Mouse (Mus musculus) lung, postnatal 0 days (tissue): Measurements from ENCODE around the gene Megf6. TPM values are rescaled to one million over a fixed set of nuclear protein-coding genes. Genes with fewer than 3 reads are reported as not detected.

Source experiments
- ATAC-seq: fragments of 200-750 bp; cut with Nextera tagmentation; 2 replicates; pipeline ENCODE4 v1.8.0; 2017; ENCODE audit warnings: moderate library complexity
- DNase-seq: peaks from one replicate; pipeline ENCODE4 v3.0.0-alpha.2; 2016; ENCODE audit warnings: low spot score
- H3K27ac ChIP-seq: fragments of 300-500 bp; sonication (generic); 2 replicates; pipeline ENCODE4 v1.5.1; 2014; ENCODE audit warnings: antibody characterized with exemption, mild to moderate bottlenecking, low read length, mixed read lengths
- H3K27me3 ChIP-seq: fragments of 300-500 bp; sonication (generic); replicated peaks from 2 replicates; pipeline ENCODE4 v1.6.1; 2014; ENCODE audit warnings: low read length, mixed read lengths; ENCODE audit not compliant: insufficient read depth
- H3K36me3 ChIP-seq: fragments of 300-500 bp; sonication (generic); 2 replicates; pipeline ENCODE4 v1.6.1; 2014; ENCODE audit warnings: low read length, mixed read lengths; ENCODE audit not compliant: insufficient read depth
- H3K4me1 ChIP-seq: fragments of 300-500 bp; sonication (generic); 2 replicates; pipeline ENCODE4 v1.6.1; 2014; ENCODE audit warnings: antibody characterized with exemption, low read depth, low read length, mixed read lengths; ENCODE audit not compliant: insufficient read depth
- H3K4me2 ChIP-seq: fragments of 300-500 bp; sonication (generic); replicated peaks from 2 replicates; pipeline ENCODE4 v1.6.1; 2014; ENCODE audit warnings: low read depth, mild to moderate bottlenecking, low read length, moderate library complexity, mixed read lengths
- H3K4me3 ChIP-seq: fragments of 300-500 bp; sonication (generic); 2 replicates; pipeline ENCODE4 v1.5.1; 2014; ENCODE audit warnings: low read depth, low read length
- H3K9ac ChIP-seq: fragments of 300-500 bp; sonication (generic); replicated peaks from 2 replicates; pipeline ENCODE4 v1.6.1; 2014; ENCODE audit warnings: low read depth, mild to moderate bottlenecking
- H3K9me3 ChIP-seq: fragments of 300-500 bp; sonication (generic); 2 replicates; pipeline ENCODE4 v1.6.1; 2016; ENCODE audit warnings: low read length, mixed read lengths
- CTCF ChIP-seq: IDR thresholded peaks from 2 replicates; pipeline ENCODE4 v1.5.1; 2016; ENCODE audit warnings: antibody characterized with exemption, mild to moderate bottlenecking
- EP300 ChIP-seq: IDR thresholded peaks from 2 replicates; pipeline ENCODE4 v1.6.1; 2016; ENCODE audit warnings: antibody characterized with exemption, mild to moderate bottlenecking, control low read depth
- WGBS: fragments of 180-500 bp; shearing (Covaris S2); extraction: QIAGEN DNeasy Blood & Tissue Kit; methylation state at CpG from one replicate; pipeline ENCODE4 v1.1.7; 2014; 5-methylcytosine and 5-hydroxymethylcytosine counted together
- polyA plus RNA-seq: library from polyadenylated mRNA; unstranded; fragments of >200 nt; fragmentation: Nextera tagmentation; extraction: Ambion mirVana; gene quantifications from 2 replicates; pipeline ENCODE4 v1.2.1, GENCODE M21; 2015

Gene Megf6
- polyA plus RNA-seq, 1 experiment from 2014 or later, result 25.5 TPM

DNA sequence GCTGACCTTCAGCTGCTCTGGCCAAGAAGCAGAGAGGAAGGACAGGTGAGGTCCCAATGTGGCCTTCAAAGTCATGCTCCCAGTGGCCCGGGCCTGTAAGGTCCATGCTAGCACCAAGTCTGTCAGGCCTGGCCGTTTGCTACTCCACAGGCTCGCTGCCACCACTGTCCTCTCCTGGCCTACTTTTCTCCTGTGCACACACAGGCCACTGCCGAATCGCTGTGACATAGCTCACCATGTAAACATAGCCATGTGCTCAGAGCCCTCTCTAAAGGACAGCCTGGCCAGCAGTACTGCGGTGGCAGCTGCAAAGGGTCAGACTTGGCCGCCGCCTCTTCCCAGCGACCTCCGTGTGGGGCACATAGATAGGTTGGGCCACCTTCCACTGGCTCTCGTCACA lies 16.4 kb upstream of the Megf6 start:
- Histone ChIP-seq H3K9ac (no peak overlapping the region), H3K4me1 (peaks cover under 1% of the 10 kb centered on the region; the same call in 1 of the 2 replicates), H3K27ac (no peak overlapping the region), H3K4me2 (no peak overlapping the region), H3K36me3 (peaks cover 36% of the 10 kb centered on the region), H3K27me3 (no peaks in the 10 kb centered on the region), H3K4me3 (no peak overlapping the region), H3K9me3 (no peaks in the 10 kb centered on the region)
- WGBS, result 57% methylated on average over 11 of the region's 11 CpGs
- TF ChIP-seq EP300 (no peak), CTCF (no peak)
- DNase-seq (no peak), ATAC-seq (no peak)

DNA sequence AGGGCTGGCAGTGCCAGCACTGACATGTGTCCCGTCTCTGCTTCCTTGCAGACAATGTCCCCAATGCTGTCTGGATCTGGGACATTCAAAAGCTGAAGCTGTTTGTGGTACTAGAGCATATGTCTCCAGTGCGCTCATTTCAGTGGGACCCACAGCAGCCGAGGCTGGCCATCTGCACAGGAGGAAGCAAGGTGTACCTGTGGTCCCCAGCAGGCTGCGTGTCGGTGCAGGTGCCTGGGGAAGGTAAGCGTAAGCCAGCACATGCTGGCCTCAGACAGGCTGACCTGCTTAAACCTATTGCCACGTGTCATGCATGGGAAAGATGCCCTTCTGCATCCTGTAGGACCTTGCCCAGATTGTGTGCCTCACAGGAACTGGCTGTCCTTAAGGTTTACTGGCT lies 14.5 kb upstream of the Megf6 start:
- DNase-seq, result no peak

DNA sequence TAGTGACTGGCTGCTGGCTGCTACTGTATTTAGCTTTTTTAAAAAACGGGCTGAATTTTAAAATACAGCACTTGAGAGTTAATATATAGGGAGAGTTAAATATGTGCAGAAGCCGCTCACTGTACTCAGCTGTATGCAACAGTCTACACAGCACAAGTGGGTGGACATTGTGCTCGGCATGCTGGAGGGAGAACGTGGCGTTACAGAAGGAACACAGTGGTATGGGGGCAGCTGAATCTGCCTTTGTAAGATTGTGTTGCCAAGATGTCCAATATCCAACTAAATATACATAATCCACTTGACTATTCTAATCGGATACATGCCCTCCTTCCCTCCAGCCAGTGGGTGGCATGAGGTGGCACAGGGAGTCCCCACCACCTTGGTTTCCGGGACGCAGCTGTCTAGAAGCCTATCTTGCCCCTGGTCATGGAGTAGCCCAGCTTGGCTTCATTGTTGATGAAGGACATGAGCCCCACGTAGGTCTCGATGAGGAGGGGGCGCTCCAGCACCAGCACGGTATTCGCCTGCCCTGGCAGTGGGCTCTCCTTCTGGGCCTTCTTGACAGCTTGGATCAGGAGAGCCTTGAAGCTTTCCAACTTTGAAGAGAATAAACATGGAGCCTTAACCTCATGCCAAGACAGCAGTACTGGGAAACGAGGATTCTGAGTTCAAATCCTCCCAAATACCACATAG lies 12.4 kb upstream of the Megf6 start:
- WGBS, result 91% methylated on average over 14 of the region's 14 CpGs
- Histone ChIP-seq H3K4me2 (no peak overlapping the region), H3K9me3 (no peaks in the 10 kb centered on the region), H3K9ac (no peak overlapping the region), H3K4me1 (peaks cover 9% of the 10 kb centered on the region; the same call in 1 of the 2 replicates), H3K27ac (no peak overlapping the region), H3K27me3 (no peaks in the 10 kb centered on the region), H3K4me3 (no peak overlapping the region), H3K36me3 (peaks cover 25% of the 10 kb centered on the region)
- no peak for TF ChIP-seq EP300
- no peak for TF ChIP-seq CTCF
- ATAC-seq, result no peak
- DNase-seq, result no peak

More for the DNA sequence above, 14.5 kb upstream of the Megf6 start:
- no peak overlapping the region for H3K4me3 ChIP-seq
- H3K9me3 ChIP-seq, result no peaks in the 10 kb centered on the region
- TF ChIP-seq CTCF, result no peak
- TF ChIP-seq EP300, result no peak
- H3K4me1 ChIP-seq, result peaks cover 6% of the 10 kb centered on the region; the same call in 1 of the 2 replicates
- H3K27ac ChIP-seq, result no peak overlapping the region
- H3K36me3 ChIP-seq, result peaks cover 36% of the 10 kb centered on the region
- no peak overlapping the region for H3K4me2 ChIP-seq
- 79% methylated on average over 7 of the region's 7 CpGs for WGBS
- no peak for ATAC-seq
- H3K27me3 ChIP-seq, result no peaks in the 10 kb centered on the region
- H3K9ac ChIP-seq, result no peak overlapping the region

DNA sequence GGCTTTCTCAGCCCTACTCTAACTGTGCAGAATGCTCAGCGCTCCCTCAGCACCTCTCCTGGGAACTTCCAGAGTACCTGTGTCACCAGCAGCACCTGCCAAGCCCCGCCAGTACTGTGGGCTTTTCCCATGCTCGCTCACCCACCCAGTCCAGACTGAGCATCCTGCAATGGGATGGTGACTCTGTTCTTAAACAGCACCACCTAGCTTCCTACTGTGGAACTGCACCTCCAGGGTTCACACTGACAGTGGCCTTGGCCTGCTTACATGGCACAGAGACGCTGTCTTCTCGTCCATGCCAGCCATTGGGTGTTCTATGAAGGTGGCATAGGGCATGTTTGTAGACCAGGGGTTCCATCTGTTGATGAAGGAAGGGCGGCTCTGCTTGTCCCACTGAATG lies 11.5 kb upstream of the Megf6 start:
- no peak overlapping the region for H3K9ac ChIP-seq
- peak; percentile 99 for TF ChIP-seq CTCF
- no peak for TF ChIP-seq EP300
- ATAC-seq (no peak), DNase-seq (peak; percentile 69)
- H3K4me3 ChIP-seq, result no peak overlapping the region
- H3K27me3 ChIP-seq, result no peaks in the 10 kb centered on the region
- peaks cover 9% of the 10 kb centered on the region; the same call in 1 of the 2 replicates for H3K4me1 ChIP-seq
- H3K4me2 ChIP-seq, result peak overlapping the region; percentile 81
- no peak overlapping the region for H3K27ac ChIP-seq
- WGBS, result 19% methylated on average over 6 of the region's 6 CpGs
- peaks cover 25% of the 10 kb centered on the region for H3K36me3 ChIP-seq
- no peaks in the 10 kb centered on the region for H3K9me3 ChIP-seq

DNA sequence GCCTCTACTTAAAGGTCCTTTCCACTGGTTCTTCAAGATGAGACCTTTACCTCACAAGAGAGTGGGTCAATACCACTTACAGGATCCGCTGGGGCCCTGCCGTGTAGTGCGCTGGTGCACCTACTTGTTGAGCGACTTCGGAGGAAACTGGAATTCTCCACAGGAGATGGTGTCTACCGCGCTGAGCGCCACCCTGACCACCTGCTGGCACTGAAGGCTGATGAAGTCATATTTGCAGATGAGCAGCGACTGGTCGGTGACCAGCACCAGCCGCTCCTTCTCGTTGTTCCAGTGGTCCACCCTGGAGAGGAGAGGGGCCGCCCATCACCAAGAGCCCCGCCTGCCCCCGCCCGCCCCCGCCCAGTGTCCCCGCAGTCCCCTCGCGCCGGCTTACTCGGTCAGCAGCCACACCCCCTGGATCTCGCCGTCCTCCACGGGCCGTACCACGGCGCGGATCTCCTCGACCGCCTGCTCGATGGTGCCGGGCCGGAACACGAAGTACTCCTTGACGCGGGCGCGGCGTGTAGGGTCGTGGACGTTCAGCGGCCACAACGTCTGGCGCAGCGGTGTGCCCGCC lies 10.5 kb upstream of the Megf6 start:
- Histone ChIP-seq H3K4me1 (peaks cover 9% of the 10 kb centered on the region; the same call in 1 of the 2 replicates), H3K4me2 (peak overlapping the region; percentile 81), H3K27me3 (no peaks in the 10 kb centered on the region), H3K4me3 (peak overlapping the region; percentile 91), H3K27ac (peak overlapping the region; percentile 92), H3K9ac (peak overlapping the region; percentile 68), H3K9me3 (no peaks in the 10 kb centered on the region), H3K36me3 (peaks cover 25% of the 10 kb centered on the region)
- DNase-seq, result peak; percentile 62
- TF ChIP-seq CTCF (no peak), EP300 (0 out of 2 replicates have a peak, but pooled peaks have one; percentile 15)
- ATAC-seq, result peak; percentile 55
- WGBS, result 4% methylated on average over 38 of the region's 47 CpGs

DNA sequence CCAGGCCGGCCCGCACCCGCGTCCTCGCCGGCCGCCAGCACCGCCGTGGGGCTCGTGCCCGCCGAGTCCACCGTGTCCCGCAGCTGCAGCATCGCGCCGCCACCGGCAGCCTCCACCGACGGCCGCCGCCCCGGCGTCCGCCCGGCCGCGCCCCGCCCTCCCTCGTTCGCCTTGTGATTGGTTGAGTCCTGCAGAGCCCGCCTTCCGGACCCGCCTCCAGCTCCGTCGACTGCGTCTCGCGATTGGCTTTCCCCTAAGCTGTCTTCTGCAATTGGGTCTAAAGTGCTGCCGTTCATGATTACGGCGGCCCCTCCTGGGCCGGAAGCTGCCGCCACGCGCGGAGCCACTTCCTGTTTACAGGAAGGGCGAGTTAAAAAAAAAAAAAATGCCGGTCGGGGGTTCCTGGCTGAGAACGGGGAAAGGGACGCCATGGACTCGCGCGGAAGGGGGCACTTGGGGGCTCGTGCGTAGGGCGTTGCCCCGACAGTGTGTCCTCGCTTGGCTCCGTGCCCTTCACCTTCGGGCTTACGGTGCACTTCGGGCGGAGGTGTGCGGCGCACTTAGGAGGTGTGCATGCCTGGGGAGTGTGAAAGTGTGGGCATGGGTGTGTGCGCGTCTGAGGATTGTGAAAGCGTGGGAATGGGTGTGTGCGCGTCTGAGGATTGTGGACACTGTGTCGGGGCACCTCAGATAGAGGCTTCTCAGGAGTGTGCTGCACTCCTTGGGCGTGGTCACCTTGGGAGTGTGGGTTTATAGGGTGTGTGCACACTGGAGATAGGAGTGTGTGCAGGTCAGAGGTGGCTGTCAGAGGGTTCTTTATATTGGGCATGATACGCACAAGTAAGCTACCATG lies 9.8 kb upstream of the Megf6 start, which contains the start of gene Tprgl:
Gene Tprgl, minus strand, starts transcription at position 129 of the 853 bp plus-strand sequence.
- DNase-seq (peak; percentile 99), ATAC-seq (peak; percentile 98)
- peak within 1 kb of the TSS; percentile 68 for H3K9ac ChIP-seq

More for the DNA sequence above, 9.8 kb upstream of the Megf6 start, which contains the start of gene Tprgl:
- peaks cover 9% of the 10 kb centered on the region; the same call in 1 of the 2 replicates for H3K4me1 ChIP-seq
- peak within 1 kb of the TSS; percentile 92 for H3K27ac ChIP-seq
- peak within 1 kb of the TSS; percentile 81 for H3K4me2 ChIP-seq
- no peaks in the 10 kb centered on the region for H3K27me3 ChIP-seq
- WGBS, result under 1% methylated on average over 67 of the region's 75 CpGs
- peaks cover 25% of the 10 kb centered on the region for H3K36me3 ChIP-seq
- no peaks in the 10 kb centered on the region for H3K9me3 ChIP-seq
- H3K4me3 ChIP-seq, result peak within 1 kb of the TSS; percentile 91
- peak; percentile 4; the same call in 1 of the 2 replicates for TF ChIP-seq CTCF
- TF ChIP-seq EP300, result peak; percentile 76
